Mouse (Mus musculus) liver, embryonic 14.5 days (tissue): ENCODE data around the gene Coa3. TPM values are rescaled to one million over a fixed set of nuclear protein-coding genes. Genes with fewer than 3 reads are reported as not detected.
A peak's percentile ranks its signal among the peaks of the same experiment; 100 is the strongest.

Experiments used
- ATAC-seq: fragments of 200-750 bp; cut with Nextera tagmentation; 2 replicates; pipeline ENCODE4 v1.8.0; 2017; ENCODE audit warnings: moderate number of reproducible peaks, mild to moderate bottlenecking, moderate library complexity; ENCODE audit not compliant: insufficient read depth
- DNase-seq, 3 experiments: peaks; one replicate each; pipeline ENCODE4 v3.0.0-alpha.2; 2012 to 2013; ENCODE audit warnings: low read depth in 3 of 3, low spot score in 3 of 3
- H3K27ac ChIP-seq: fragments of 300-500 bp; sonication (generic); 2 replicates; pipeline ENCODE4 v1.5.1; 2014; ENCODE audit warnings: moderate library complexity, mild to moderate bottlenecking, control low read depth, inconsistent platforms
- H3K27me3 ChIP-seq: fragments of 300-500 bp; sonication (generic); 2 replicates; pipeline ENCODE4 v1.6.1; 2014; ENCODE audit warnings: mild to moderate bottlenecking, low read length, moderate library complexity; ENCODE audit not compliant: control insufficient read depth, insufficient read depth
- H3K36me3 ChIP-seq: fragments of 300-500 bp; sonication (generic); replicated peaks from 2 replicates; pipeline ENCODE4 v1.6.1; 2014; ENCODE audit warnings: low read depth; ENCODE audit not compliant: control insufficient read depth, insufficient read depth
- H3K4me1 ChIP-seq, 2 experiments: fragments of 200-500 bp in 1 of 2; fragments of 300-500 bp in 1 of 2; sonication (generic) in 1 of 2; replicated peaks; 2 replicates each; pipeline ENCODE4 v1.6.1; 2012 to 2014; ENCODE audit warnings: antibody characterized with exemption in 1 of 2, inconsistent platforms in 1 of 2, low read length in 1 of 2; ENCODE audit not compliant: control insufficient read depth in 2 of 2, insufficient read depth in 2 of 2
- H3K4me2 ChIP-seq: fragments of 300-500 bp; sonication (generic); 2 replicates; pipeline ENCODE4 v1.6.1; 2014; ENCODE audit warnings: low read depth, mild to moderate bottlenecking, control low read depth, moderate library complexity
- H3K4me3 ChIP-seq, 2 experiments: fragments of 200-500 bp in 1 of 2; fragments of 300-500 bp in 1 of 2; sonication (generic) in 1 of 2; 2 replicates each; pipeline ENCODE4 v1.5.1; 2012 to 2014; ENCODE audit warnings: low read depth in 2 of 2, low read length in 2 of 2, mild to moderate bottlenecking in 2 of 2, control low read depth in 1 of 2, inconsistent platforms in 1 of 2, moderate library complexity in 1 of 2; ENCODE audit not compliant: insufficient read depth in 1 of 2
- H3K9ac ChIP-seq: fragments of 300-500 bp; sonication (generic); replicated peaks from 2 replicates; pipeline ENCODE4 v1.6.1; 2014; ENCODE audit warnings: mild to moderate bottlenecking, control low read depth, moderate library complexity
- H3K9me3 ChIP-seq: fragments of 300-500 bp; sonication (generic); 2 replicates; pipeline ENCODE4 v1.6.1; 2016; ENCODE audit warnings: low read length, mixed read lengths; ENCODE audit not compliant: control insufficient read depth
- CTCF ChIP-seq: IDR thresholded peaks from 2 replicates; pipeline ENCODE4 v1.5.1; 2016; ENCODE audit warnings: antibody characterized with exemption, low read depth, control low read depth
- EP300 ChIP-seq: IDR thresholded peaks from 2 replicates; pipeline ENCODE4 v1.6.1; 2016; ENCODE audit warnings: antibody characterized with exemption, low read depth
- WGBS: fragments of 180-500 bp; shearing (Covaris S2); extraction: QIAGEN DNeasy Blood & Tissue Kit; methylation state at CpG from one replicate; pipeline ENCODE4 v1.1.7; 2014; ENCODE audit not compliant: insufficient replicate concordance; 5-methylcytosine and 5-hydroxymethylcytosine counted together
- polyA plus RNA-seq, 2 experiments: library from polyadenylated mRNA; depleted of rRNA in 1 of 2; stranded (reverse) in 1 of 2; unstranded in 1 of 2; fragments of >200 nt; fragmentation: Nextera tagmentation in 1 of 2; extraction: Ambion mirVana in 1 of 2; gene quantifications; 2 replicates each; pipeline versions ENCODE4 v1.2.1 to v1.2.3; 2012 to 2014

Coa3 gene
- polyA plus RNA-seq, 2 experiments = 58.7 to 109 TPM

DNA sequence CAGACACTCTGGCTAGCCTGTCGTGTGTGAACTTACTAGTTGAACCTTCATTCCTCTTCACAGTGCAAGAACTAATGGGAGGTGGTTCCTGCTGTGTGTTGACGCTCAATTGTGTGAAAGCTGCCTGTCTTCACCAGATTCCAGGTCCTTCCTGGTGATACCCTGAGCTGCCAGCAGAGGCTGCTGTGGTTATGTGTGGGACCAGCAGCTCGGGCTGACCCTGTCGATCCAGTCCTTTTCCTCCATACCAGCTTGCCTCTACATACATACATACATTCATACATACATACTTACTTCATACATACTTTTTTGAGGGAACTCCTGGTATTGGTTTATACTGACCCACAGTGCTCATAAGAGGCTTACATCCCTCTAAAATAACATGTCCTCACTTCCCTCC lies 44.7 kb upstream of the Coa3 start:
- DNase-seq = peak in 1 of 3 experiments; percentile 28
- H3K27ac ChIP-seq = no peak overlapping the region
- TF ChIP-seq EP300 (no peak), CTCF (peak; percentile 96)
- no peaks in the 10 kb centered on the region for H3K9me3 ChIP-seq
- ATAC-seq = peak; percentile 46; the same call in 1 of the 2 replicates
- WGBS = 42% methylated on average over 4 of the region's 4 CpGs
- no peak overlapping the region for H3K4me3 ChIP-seq
- no peak overlapping the region for H3K9ac ChIP-seq
- H3K4me1 ChIP-seq = peaks cover 0 to 1% of the 10 kb centered on the region in 2 experiments; a peak in 1 of 4 replicates
- no peaks in the 10 kb centered on the region for H3K27me3 ChIP-seq
- peaks cover 72% of the 10 kb centered on the region for H3K36me3 ChIP-seq
- no peak overlapping the region for H3K4me2 ChIP-seq

- Histone ChIP-seq H3K9ac (peak overlapping the region; percentile 88), H3K4me2 (peak overlapping the region; percentile 97), H3K27ac (peak overlapping the region; percentile 99), H3K36me3 (peaks cover 41% of the 10 kb centered on the region), H3K27me3 (no peaks in the 10 kb centered on the region), H3K9me3 (no peaks in the 10 kb centered on the region), H3K4me1 (peaks cover 23 to 27% of the 10 kb centered on the region in 2 experiments), H3K4me3 (peak overlapping the region; percentile 78 to 80)
- WGBS = under 1% methylated on average over 17 of the region's 17 CpGs
- peak; percentile 28 to 56 (median 46) for DNase-seq
- TF ChIP-seq EP300 (no peak), CTCF (no peak)
- ATAC-seq = peak; percentile 57
Measured at GRCm38 (mm10) chr11:101316501-101316917, 37.6 kb upstream of the Coa3 start.

GRCm38 (mm10) chr11:101315665-101316500 lies 37.0 kb upstream of the Coa3 start, which contains the start of gene Psme3:
Psme3 (plus strand) TSS chr11:101316213.
- Histone ChIP-seq H3K27me3 (no peaks in the 10 kb centered on the region), H3K9ac (peak within 1 kb of the TSS; percentile 88), H3K4me1 (peaks cover 23 to 27% of the 10 kb centered on the region in 2 experiments), H3K36me3 (peaks cover 35% of the 10 kb centered on the region), H3K4me2 (peak within 1 kb of the TSS; percentile 97), H3K4me3 (peak within 1 kb of the TSS; percentile 78 to 80), H3K27ac (peak within 1 kb of the TSS; percentile 99), H3K9me3 (no peaks in the 10 kb centered on the region)
- TF ChIP-seq CTCF = peak; percentile 22; the same call in 1 of the 2 replicates
- TF ChIP-seq EP300 = peak; percentile 99
- WGBS = under 1% methylated on average over 62 of the region's 62 CpGs
- peak; percentile 90 for ATAC-seq
- DNase-seq = peak; percentile 96 to 98 (median 98)

- Histone ChIP-seq H3K4me1 (peaks cover 23 to 27% of the 10 kb centered on the region in 2 experiments), H3K27ac (peak overlapping the region; percentile 99), H3K36me3 (peaks cover 28% of the 10 kb centered on the region), H3K4me3 (peak overlapping the region in 1 of 2 experiments; percentile 80; a peak in 3 of 4 replicates), H3K27me3 (no peaks in the 10 kb centered on the region), H3K9ac (peak overlapping the region; percentile 88), H3K9me3 (no peaks in the 10 kb centered on the region), H3K4me2 (peak overlapping the region; percentile 97)
- TF ChIP-seq CTCF (no peak), EP300 (no peak)
- WGBS = 53% methylated on average over 8 of the region's 8 CpGs
- ATAC-seq = no peak
- DNase-seq = no peak
Measured at GRCm38 (mm10) chr11:101315082-101315650, 36.3 kb upstream of the Coa3 start.

- Histone ChIP-seq H3K27me3 (no peaks in the 10 kb centered on the region), H3K4me1 (peaks cover 23 to 27% of the 10 kb centered on the region in 2 experiments), H3K36me3 (peaks cover 22% of the 10 kb centered on the region), H3K9me3 (no peaks in the 10 kb centered on the region), H3K4me2 (peak overlapping the region; percentile 97), H3K27ac (peak overlapping the region; percentile 99), H3K9ac (peak overlapping the region; percentile 45), H3K4me3 (no peak overlapping the region)
- TF ChIP-seq CTCF = peak; percentile 44
- no peak for TF ChIP-seq EP300
- 92% methylated on average over 1 of the region's 1 CpGs for WGBS
- no peak for DNase-seq
- ATAC-seq = no peak
Measured at GRCm38 (mm10) chr11:101314567-101314966, 35.7 kb upstream of the Coa3 start.
